Mouse (Mus musculus): ENCODE measurements at regions not wholly inside any gene's neighbourhood (a gene's known extent, or its start where the extent isn't known, plus 50 kb on each side); places are given as distances from the start of the nearest gene placed in this dataset.

DNA sequence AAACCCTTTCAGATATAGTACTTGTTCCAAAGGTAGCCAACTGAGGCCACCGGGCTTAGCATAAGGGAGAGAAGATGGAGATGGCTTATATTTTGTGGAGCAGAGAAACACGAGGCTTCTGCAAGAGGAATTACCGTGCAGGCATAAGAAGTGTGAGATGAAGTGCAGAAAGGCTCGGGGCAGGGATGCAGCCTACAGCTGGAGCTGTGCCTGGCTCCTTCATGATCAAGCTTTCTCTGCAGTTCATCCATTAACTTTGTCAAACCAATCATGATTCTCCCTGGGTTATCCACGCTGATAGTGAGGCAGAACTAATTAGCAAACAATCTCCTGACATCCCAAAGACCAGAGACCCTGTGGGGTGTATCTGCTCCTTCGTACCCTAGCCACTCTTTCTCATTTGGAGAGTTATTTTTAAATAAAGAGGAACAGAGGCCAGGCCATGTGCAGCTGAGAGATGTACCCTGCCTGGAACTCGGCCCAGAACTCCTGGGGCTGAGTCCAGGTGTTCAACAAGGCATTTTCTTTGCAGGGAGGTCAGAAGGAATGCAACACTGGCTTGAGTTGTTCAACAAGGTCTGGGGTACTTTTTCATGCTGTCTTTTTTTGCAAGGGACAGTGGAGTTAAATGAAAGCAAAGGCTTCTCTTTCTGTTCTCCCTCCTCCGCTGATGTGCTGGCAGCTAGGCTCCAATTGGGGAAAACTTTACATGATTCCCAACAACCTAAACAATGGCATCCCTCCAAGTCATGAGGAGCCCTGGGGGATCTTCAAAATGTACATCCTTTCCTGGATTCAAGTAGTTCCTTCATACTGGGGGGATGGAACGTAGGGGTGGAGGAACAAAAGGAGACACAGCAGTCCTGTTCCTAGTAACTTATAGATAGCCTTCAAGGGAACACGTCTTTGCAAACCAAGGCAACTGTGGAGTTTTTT, 610.4 kb upstream of the Fam92a start:
- H3K9ac ChIP-seq (ENCODE audit: low read depth, poor library complexity, severe bottlenecking): no peak overlapping the region
- H3K27ac ChIP-seq (ENCODE audit: insufficient read depth, low read length): no peak overlapping the region
- TF ChIP-seq CTCF (IDR thresholded peaks at IDR 0.05; ENCODE audit: low read depth, low read length) (no peak), EP300 (IDR thresholded peaks at IDR 0.05; ENCODE audit: insufficient read depth, low read depth, low read length) (no peak), POLR2A (IDR thresholded peaks at IDR 0.05; ENCODE audit: insufficient read depth, low read length) (no peak)
- H3K4me1 ChIP-seq (ENCODE audit: control insufficient read depth, insufficient read depth, low read length): no peaks in the 10 kb centered on the region
- no peaks in the 10 kb centered on the region for H3K27me3 ChIP-seq (ENCODE audit: control insufficient read depth, insufficient read depth, low read length, poor library complexity, severe bottlenecking)
- H3K36me3 ChIP-seq (ENCODE audit: control insufficient read depth, insufficient read depth, low read length, poor library complexity, severe bottlenecking): no peaks in the 10 kb centered on the region
- H3K9me3 ChIP-seq (replicated peaks; ENCODE audit: control insufficient read depth, insufficient read depth, low read length, poor library complexity, severe bottlenecking): no peaks in the 10 kb centered on the region; the same call in 1 of the 2 replicates
- no peak overlapping the region for H3K4me3 ChIP-seq (ENCODE audit: low read depth, low read length)

DNA sequence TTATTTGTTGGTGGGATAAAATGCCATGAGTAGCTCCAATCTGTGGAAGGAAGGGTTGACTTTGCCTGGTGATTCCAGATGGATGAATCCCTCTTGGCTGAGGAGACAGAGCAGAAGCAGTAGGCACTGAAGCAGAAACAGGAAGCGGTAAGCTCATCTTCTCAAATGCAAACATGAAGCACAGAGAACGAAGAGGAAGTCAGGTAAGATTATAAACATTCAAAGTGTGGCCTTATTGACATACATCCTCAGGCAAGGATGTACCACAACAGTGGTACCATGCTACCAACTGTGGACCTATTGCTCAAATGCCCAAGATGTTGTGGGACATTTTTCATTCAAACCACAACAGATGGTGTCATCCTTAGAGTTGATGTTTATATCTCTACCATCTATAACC, 608.4 kb upstream of the Fam92a start:
- H3K27ac ChIP-seq (ENCODE audit: insufficient read depth, low read length): no peak overlapping the region
- H3K36me3 ChIP-seq (ENCODE audit: control insufficient read depth, insufficient read depth, low read length, poor library complexity, severe bottlenecking): no peaks in the 10 kb centered on the region
- H3K9me3 ChIP-seq (replicated peaks; ENCODE audit: control insufficient read depth, insufficient read depth, low read length, poor library complexity, severe bottlenecking): no peaks in the 10 kb centered on the region; the same call in 1 of the 2 replicates
- H3K9ac ChIP-seq (ENCODE audit: low read depth, poor library complexity, severe bottlenecking): no peak overlapping the region
- H3K4me1 ChIP-seq (ENCODE audit: control insufficient read depth, insufficient read depth, low read length): no peaks in the 10 kb centered on the region
- no peak overlapping the region for H3K4me3 ChIP-seq (ENCODE audit: low read depth, low read length)
- H3K27me3 ChIP-seq (ENCODE audit: control insufficient read depth, insufficient read depth, low read length, poor library complexity, severe bottlenecking): no peaks in the 10 kb centered on the region
- TF ChIP-seq POLR2A (IDR thresholded peaks at IDR 0.05; ENCODE audit: insufficient read depth, low read length) (no peak), CTCF (IDR thresholded peaks at IDR 0.05; ENCODE audit: low read depth, low read length) (no peak), EP300 (IDR thresholded peaks at IDR 0.05; ENCODE audit: insufficient read depth, low read depth, low read length) (no peak)

GRCm38 (mm10) chr4:12779211-12779610, 607.4 kb upstream of the Fam92a start:
- TF ChIP-seq CTCF (IDR thresholded peaks at IDR 0.05; ENCODE audit: low read depth, low read length) (no peak), POLR2A (IDR thresholded peaks at IDR 0.05; ENCODE audit: insufficient read depth, low read length) (no peak), EP300 (IDR thresholded peaks at IDR 0.05; ENCODE audit: insufficient read depth, low read depth, low read length) (no peak)
- Histone ChIP-seq H3K36me3 (ENCODE audit: control insufficient read depth, insufficient read depth, low read length, poor library complexity, severe bottlenecking) (no peaks in the 10 kb centered on the region), H3K27ac (ENCODE audit: insufficient read depth, low read length) (no peak overlapping the region), H3K27me3 (ENCODE audit: control insufficient read depth, insufficient read depth, low read length, poor library complexity, severe bottlenecking) (no peaks in the 10 kb centered on the region), H3K9ac (ENCODE audit: low read depth, poor library complexity, severe bottlenecking) (no peak overlapping the region), H3K9me3 (replicated peaks; ENCODE audit: control insufficient read depth, insufficient read depth, low read length, poor library complexity, severe bottlenecking) (no peaks in the 10 kb centered on the region; the same call in 1 of the 2 replicates), H3K4me3 (ENCODE audit: low read depth, low read length) (no peak overlapping the region), H3K4me1 (ENCODE audit: control insufficient read depth, insufficient read depth, low read length) (no peaks in the 10 kb centered on the region)

DNA sequence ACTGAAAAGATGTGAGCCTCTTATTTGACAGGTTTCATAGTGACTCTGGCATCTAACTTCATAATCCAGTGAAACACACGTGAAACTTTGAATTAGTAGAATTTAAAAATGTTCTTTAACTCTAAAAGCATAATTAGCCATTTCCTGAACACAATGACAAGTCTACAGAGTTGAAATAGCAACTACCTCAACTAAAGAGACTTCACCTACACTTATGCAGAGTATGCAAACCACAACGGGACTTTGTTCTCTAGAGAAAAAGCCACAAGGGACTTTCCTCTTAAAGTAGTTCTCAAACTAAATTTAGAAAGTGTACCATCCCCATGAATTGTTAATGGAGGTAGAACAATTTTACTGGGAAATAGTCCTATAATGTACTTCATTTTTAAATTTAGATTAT, 606.3 kb upstream of the Fam92a start:
- TF ChIP-seq POLR2A (IDR thresholded peaks at IDR 0.05; ENCODE audit: insufficient read depth, low read length) (no peak), CTCF (IDR thresholded peaks at IDR 0.05; ENCODE audit: low read depth, low read length) (no peak), EP300 (IDR thresholded peaks at IDR 0.05; ENCODE audit: insufficient read depth, low read depth, low read length) (no peak)
- H3K4me3 ChIP-seq (ENCODE audit: low read depth, low read length): no peak overlapping the region
- H3K9me3 ChIP-seq (replicated peaks; ENCODE audit: control insufficient read depth, insufficient read depth, low read length, poor library complexity, severe bottlenecking): peaks cover 4% of the 10 kb centered on the region
- H3K4me1 ChIP-seq (ENCODE audit: control insufficient read depth, insufficient read depth, low read length): no peaks in the 10 kb centered on the region
- H3K27ac ChIP-seq (ENCODE audit: insufficient read depth, low read length): no peak overlapping the region
- no peak overlapping the region for H3K9ac ChIP-seq (ENCODE audit: low read depth, poor library complexity, severe bottlenecking)
- H3K27me3 ChIP-seq (ENCODE audit: control insufficient read depth, insufficient read depth, low read length, poor library complexity, severe bottlenecking): no peaks in the 10 kb centered on the region
- H3K36me3 ChIP-seq (ENCODE audit: control insufficient read depth, insufficient read depth, low read length, poor library complexity, severe bottlenecking): no peaks in the 10 kb centered on the region

GRCm38 (mm10) chr4:12776217-12776578, 604.4 kb upstream of the Fam92a start:
- H3K9me3 ChIP-seq (replicated peaks; ENCODE audit: control insufficient read depth, insufficient read depth, low read length, poor library complexity, severe bottlenecking): peaks cover 4% of the 10 kb centered on the region
- TF ChIP-seq POLR2A (IDR thresholded peaks at IDR 0.05; ENCODE audit: insufficient read depth, low read length) (no peak), EP300 (IDR thresholded peaks at IDR 0.05; ENCODE audit: insufficient read depth, low read depth, low read length) (no peak), CTCF (IDR thresholded peaks at IDR 0.05; ENCODE audit: low read depth, low read length) (no peak)
- H3K27me3 ChIP-seq (ENCODE audit: control insufficient read depth, insufficient read depth, low read length, poor library complexity, severe bottlenecking): no peaks in the 10 kb centered on the region
- no peak overlapping the region for H3K27ac ChIP-seq (ENCODE audit: insufficient read depth, low read length)
- H3K4me1 ChIP-seq (ENCODE audit: control insufficient read depth, insufficient read depth, low read length): no peaks in the 10 kb centered on the region
- no peaks in the 10 kb centered on the region for H3K36me3 ChIP-seq (ENCODE audit: control insufficient read depth, insufficient read depth, low read length, poor library complexity, severe bottlenecking)
- H3K4me3 ChIP-seq (ENCODE audit: low read depth, low read length): no peak overlapping the region
- no peak overlapping the region for H3K9ac ChIP-seq (ENCODE audit: low read depth, poor library complexity, severe bottlenecking)

DNA sequence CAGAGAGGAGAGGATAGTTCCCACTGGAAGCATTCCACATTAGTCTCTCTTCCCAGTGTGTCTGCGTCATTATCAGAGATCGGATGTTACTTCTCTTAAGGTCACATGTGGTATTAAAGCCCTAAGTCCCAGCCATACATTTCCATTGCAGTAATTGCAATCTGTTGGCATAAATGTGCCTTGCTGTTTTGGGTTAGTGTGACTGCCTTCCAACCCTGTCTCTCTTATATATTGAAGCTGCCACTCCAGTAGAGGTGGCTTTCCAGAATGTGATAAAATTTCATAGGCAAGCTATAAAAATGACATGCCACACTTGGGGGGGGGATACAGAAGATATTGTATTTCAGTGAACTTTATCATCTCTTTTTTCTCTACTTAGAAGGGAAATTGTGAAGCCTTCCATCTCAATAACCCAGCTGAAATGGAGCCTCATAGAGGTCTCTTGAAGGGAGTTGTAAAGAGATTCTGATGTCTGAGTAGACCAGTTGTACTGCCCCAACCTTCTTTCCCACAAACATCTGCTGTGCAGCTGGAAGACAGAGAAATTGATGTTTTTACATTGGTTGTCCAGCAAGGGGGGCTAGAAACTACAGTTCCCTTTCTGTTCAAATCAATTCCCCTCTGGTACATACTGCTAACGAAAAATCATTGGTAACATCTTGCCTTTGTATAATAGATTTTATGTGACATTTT, 603.9 kb upstream of the Fam92a start:
- H3K4me3 ChIP-seq (ENCODE audit: low read depth, low read length): no peak overlapping the region
- no peaks in the 10 kb centered on the region for H3K36me3 ChIP-seq (ENCODE audit: control insufficient read depth, insufficient read depth, low read length, poor library complexity, severe bottlenecking)
- no peaks in the 10 kb centered on the region for H3K4me1 ChIP-seq (ENCODE audit: control insufficient read depth, insufficient read depth, low read length)
- H3K9me3 ChIP-seq (replicated peaks; ENCODE audit: control insufficient read depth, insufficient read depth, low read length, poor library complexity, severe bottlenecking): peaks cover 4% of the 10 kb centered on the region
- H3K27me3 ChIP-seq (ENCODE audit: control insufficient read depth, insufficient read depth, low read length, poor library complexity, severe bottlenecking): no peaks in the 10 kb centered on the region
- no peak overlapping the region for H3K27ac ChIP-seq (ENCODE audit: insufficient read depth, low read length)
- H3K9ac ChIP-seq (ENCODE audit: low read depth, poor library complexity, severe bottlenecking): no peak overlapping the region
- TF ChIP-seq CTCF (IDR thresholded peaks at IDR 0.05; ENCODE audit: low read depth, low read length) (no peak), POLR2A (IDR thresholded peaks at IDR 0.05; ENCODE audit: insufficient read depth, low read length) (no peak), EP300 (IDR thresholded peaks at IDR 0.05; ENCODE audit: insufficient read depth, low read depth, low read length) (no peak)

Data from ES-Bruce4 (cell line).